ENCODE assay signal across 8 mouse cellular contexts in the genomic region with DNA sequence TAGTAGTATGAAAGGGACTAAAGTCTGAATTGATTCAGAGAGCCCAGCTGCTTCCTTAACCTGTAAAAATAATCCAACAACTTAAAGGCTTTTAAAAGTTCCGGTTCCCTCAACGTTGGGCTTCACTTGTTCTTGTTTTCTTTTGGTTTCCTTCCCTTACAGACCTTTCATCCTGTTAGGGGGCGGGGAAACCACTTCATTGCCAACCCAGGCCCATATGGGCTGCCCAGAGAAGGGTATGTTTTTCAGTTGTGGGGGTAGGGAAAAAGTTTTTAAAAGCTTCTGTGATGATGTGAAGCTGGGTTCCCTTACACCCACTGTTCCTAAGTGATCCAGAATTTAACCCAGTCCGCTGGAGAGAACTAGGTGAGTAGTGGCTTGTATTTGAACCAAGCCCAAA. TPM values are rescaled to one million over a fixed set of nuclear protein-coding genes. Genes with fewer than 3 reads are reported as not detected.
A peak's percentile ranks its signal among the peaks of the same experiment; 100 is the strongest.
DNase-seq lines count a peak whose midpoint lies in the region; ATAC-seq and TF ChIP-seq lines count a peak whose summit lies in the region.

No protein-coding gene starts in this region.

- no peaks in the 10 kb centered on the region for H3K27me3 ChIP-seq in kidney, adult 2 months (replicated peaks; ENCODE audit: control insufficient read depth, insufficient read depth, low read length)
- H3K27me3 ChIP-seq in hindbrain, embryonic 12.5 days = no peaks in the 10 kb centered on the region

- peaks cover 54% of the 10 kb centered on the region for H3K79me2 ChIP-seq in macrophage (ENCODE audit: inconsistent target)

- no peak for TF ChIP-seq POLR2A in kidney, adult 2 months (IDR thresholded peaks at IDR 0.05; ENCODE audit: low read depth, low read length)

- H3K4me2 ChIP-seq in hindbrain, embryonic 12.5 days (replicated peaks) = peak overlapping the region; percentile 87

- H3K9ac ChIP-seq in hindbrain, embryonic 12.5 days = peak overlapping the region; percentile 92

- WGBS in kidney, adult 2 months = 23% methylated on average over 4 of the region's 4 CpGs
- 18% methylated on average over 4 of the region's 4 CpGs for WGBS in hindbrain, embryonic 12.5 days
- 0% methylated on average over 4 of the region's 4 CpGs for WGBS in macrophage (ENCODE audit: missing documents)

- peak overlapping the region; percentile 81 for H3K4me3 ChIP-seq in kidney, adult 2 months (ENCODE audit: insufficient read depth, low read depth, low read length)
- H3K4me3 ChIP-seq in hindbrain, embryonic 12.5 days = peak overlapping the region; percentile 92
- peak overlapping the region; percentile 33 for H3K4me3 ChIP-seq in macrophage (ENCODE audit: inconsistent target)

- peaks cover 5% of the 10 kb centered on the region; the same call in 1 of the 2 replicates for H3K4me1 ChIP-seq in kidney, adult 2 months (ENCODE audit: control insufficient read depth, insufficient read depth, low read length)
- H3K4me1 ChIP-seq in hindbrain, embryonic 12.5 days = peaks cover 32% of the 10 kb centered on the region

- peaks cover 2% of the 10 kb centered on the region; the same call in 1 of the 2 replicates for H3K9me3 ChIP-seq in hindbrain, embryonic 12.5 days (replicated peaks)

- 0 out of 2 replicates have a peak overlapping the region, but pooled peaks have one; percentile 28 for H3K27ac ChIP-seq in kidney, adult 2 months (ENCODE audit: insufficient read depth, low read depth, low read length)
- H3K27ac ChIP-seq in hindbrain, embryonic 12.5 days = peak overlapping the region; percentile 87; the same call in 1 of the 2 replicates
- H3K27ac ChIP-seq in macrophage = peak overlapping the region; percentile 34

- 0 out of 2 replicates have a peak, but pooled peaks have one; percentile 8 for ATAC-seq in common myeloid progenitor, adult 5-6 weeks (replicated peaks; ENCODE audit: low read depth, poor library complexity, severe bottlenecking)
- ATAC-seq in hindbrain, embryonic 12.5 days (ENCODE audit: low FRiP score) = no peak

- DNase-seq in kidney, adult 2 months = peak; percentile 31
- DNase-seq in kidney, postnatal 25 days = no peak
- DNase-seq in thymus, postnatal 14 days = peak; percentile 63
- DNase-seq in right cerebral cortex, postnatal 14 days = no peak
- no peak for DNase-seq in urinary bladder, postnatal 4 days (ENCODE audit: low spot score in 2 of 2)

- H3K36me3 ChIP-seq in kidney, adult 2 months (ENCODE audit: control insufficient read depth, insufficient read depth, low read length) = no peaks in the 10 kb centered on the region
- peaks cover 8% of the 10 kb centered on the region for H3K36me3 ChIP-seq in hindbrain, embryonic 12.5 days
- no peaks in the 10 kb centered on the region for H3K36me3 ChIP-seq in macrophage (ENCODE audit: inconsistent target)

- TF ChIP-seq CTCF in kidney, adult 2 months (conservative IDR thresholded peaks at IDR 0.05; ENCODE audit: insufficient read depth, insufficient read length, low read depth, low read length) = no peak

RNA-seq across cellular contexts. Expression of gene Cep68, which starts 1.0 kb away (rescaled TPM):
- polyA plus RNA-seq in kidney, adult 2 months (2012; rRNA removed) = 15.4 and 17.4 TPM in 2 replicates
- 33.4 and 46.1 TPM in 2 replicates for total RNA-seq in common myeloid progenitor, adult 5-6 weeks (2017)
- 34.1 and 35.9 TPM in 2 replicates for polyA plus RNA-seq in hindbrain, embryonic 12.5 days (2016; fragmentation: Nextera tagmentation; extraction: Ambion mirVana)
- total RNA-seq in macrophage (2018; cell fraction: chromatin; rRNA removed) = 10 to 100 TPM in 14 of 26 experiments, 1 to 10 TPM in 12; 1.8 to 35.2 (median 12.6) TPM
- 1 to 10 TPM; 2.3 to 8.1 (median 5.4) TPM for total RNA-seq in macrophage (2018; cell fraction: cytosol; rRNA removed)
- total RNA-seq in macrophage (2018; cell fraction: nucleus; rRNA removed) = 10 to 100 TPM in 9 of 26 experiments, 1 to 10 TPM in 17; 2.0 to 51.1 (median 7.5) TPM
- 4.5 to 17.1 TPM (median 5.5 TPM) in 3 replicates for polyA plus RNA-seq in macrophage (2018)

RNA-seq across cellular contexts. Expression of gene Rab1a, which starts 47.0 kb away (rescaled TPM):
- polyA plus RNA-seq in kidney, adult 2 months (2012; rRNA removed) = 97.5 and 119 TPM in 2 replicates
- total RNA-seq in common myeloid progenitor, adult 5-6 weeks (2017) = 76.4 and 95.4 TPM in 2 replicates
- polyA plus RNA-seq in hindbrain, embryonic 12.5 days (2016; fragmentation: Nextera tagmentation; extraction: Ambion mirVana) = 271 and 302 TPM in 2 replicates
- 100 to 1,000 TPM in 25 of 26 experiments, 10 to 100 TPM in 1; 55.8 to 197 (median 156) TPM for total RNA-seq in macrophage (2018; cell fraction: chromatin; rRNA removed)
- total RNA-seq in macrophage (2018; cell fraction: cytosol; rRNA removed) = 100 to 1,000 TPM; 190 to 261 (median 233) TPM
- 100 to 1,000 TPM; 125 to 269 (median 195) TPM for total RNA-seq in macrophage (2018; cell fraction: nucleus; rRNA removed)
- polyA plus RNA-seq in macrophage (2018) = 216 to 261 TPM (median 249 TPM) in 3 replicates

Comparison
In these comparisons a context has a peak if more than half of its experiments do, and no peak if none do; other contexts are left out.
1. DNase-seq: peak in kidney, adult 2 months (single experiment) and thymus, postnatal 14 days (single experiment); none in kidney, postnatal 25 days (0 of 2), right cerebral cortex, postnatal 14 days (single experiment) and urinary bladder, postnatal 4 days (0 of 2).
2. H3K27ac ChIP-seq: peak in every context shown above with its lines; median percentile 87 in hindbrain, embryonic 12.5 days; 34 in macrophage; 28 in kidney, adult 2 months.
3. H3K4me3 ChIP-seq: peak in every context shown above with its lines; median percentile 92 in hindbrain, embryonic 12.5 days; 81 in kidney, adult 2 months; 33 in macrophage.